Mouse (Mus musculus) spleen, adult 18-20 months (tissue): ENCODE measurements around the gene Tgfb1.
A peak's percentile ranks its signal among the peaks of the same experiment; 100 is the strongest.
"Not testable (repeated sequence)": the region's sequence is repeated elsewhere in the genome, so short reads cannot be mapped to it uniquely, and the experiment has no call there.

Source experiments
- DNase-seq, 2 experiments: peaks; one replicate each; pipeline ENCODE4 v3.0.0; 2022; ENCODE audit warnings: mixed read lengths in 2 of 2

The Tgfb1 gene

DNA sequence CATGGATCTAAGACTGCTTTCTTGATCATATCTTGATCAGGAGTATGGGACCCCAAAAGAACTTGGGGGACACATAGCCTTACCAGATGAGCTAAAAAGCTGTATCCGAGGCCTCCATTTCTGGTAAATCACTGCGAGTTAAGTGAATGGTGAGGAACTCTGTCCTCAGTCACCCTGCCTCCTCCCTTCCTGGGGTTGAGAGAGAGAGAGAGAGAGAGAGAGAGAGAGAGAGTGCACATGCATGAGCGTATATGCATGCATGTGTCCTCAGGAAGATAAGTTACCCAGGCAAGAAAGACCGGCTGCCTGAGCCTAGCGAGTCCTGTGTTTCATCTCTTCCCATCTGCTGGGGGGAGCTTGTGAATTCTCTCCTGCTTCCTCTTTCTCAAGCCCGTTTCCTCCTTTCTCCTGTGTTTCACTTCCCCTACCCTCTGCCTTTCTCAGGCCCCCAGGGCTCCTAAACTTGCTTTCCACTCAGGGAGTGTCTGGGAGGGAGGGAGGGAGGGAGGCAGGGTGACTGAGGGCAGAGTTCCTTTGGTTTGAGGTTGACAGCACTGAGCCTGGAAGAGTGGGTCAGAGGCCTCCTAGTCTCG lies 19.9 kb downstream of the Tgfb1 start:
- no peak for DNase-seq

DNA sequence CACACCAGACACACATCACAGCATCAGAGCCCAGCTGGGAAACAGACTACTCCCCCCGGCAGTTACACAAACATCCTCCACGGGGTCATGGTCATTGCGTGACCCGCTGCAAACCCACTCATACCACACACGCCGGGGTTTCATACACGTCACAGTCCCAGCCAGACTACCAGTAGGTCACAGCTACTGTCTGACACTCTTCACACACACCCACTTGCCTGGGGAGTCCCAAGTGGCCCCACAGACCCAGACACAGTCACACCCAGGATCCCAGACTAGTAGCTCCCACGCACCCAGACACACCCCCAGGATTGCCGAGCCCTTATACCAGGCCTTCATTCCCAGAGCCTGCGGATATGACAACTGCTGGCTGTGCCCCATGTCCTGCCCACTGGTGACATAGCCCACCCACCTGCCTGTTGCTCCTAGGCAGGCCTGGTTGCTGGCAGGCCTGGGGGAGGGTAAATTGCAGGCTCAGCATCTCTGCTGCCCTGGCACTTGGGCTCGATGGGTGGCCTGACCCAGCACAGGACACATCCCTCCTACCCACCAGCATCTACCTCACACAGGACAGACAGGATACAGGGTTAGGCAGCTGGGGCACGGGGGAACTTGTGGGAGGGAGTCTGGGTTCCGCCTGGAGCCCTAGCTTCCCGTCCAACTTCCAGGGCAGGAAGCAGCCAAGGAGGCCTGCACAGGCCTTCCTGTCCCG lies 20.9 kb downstream of the Tgfb1 start:
- no peak for DNase-seq

DNA sequence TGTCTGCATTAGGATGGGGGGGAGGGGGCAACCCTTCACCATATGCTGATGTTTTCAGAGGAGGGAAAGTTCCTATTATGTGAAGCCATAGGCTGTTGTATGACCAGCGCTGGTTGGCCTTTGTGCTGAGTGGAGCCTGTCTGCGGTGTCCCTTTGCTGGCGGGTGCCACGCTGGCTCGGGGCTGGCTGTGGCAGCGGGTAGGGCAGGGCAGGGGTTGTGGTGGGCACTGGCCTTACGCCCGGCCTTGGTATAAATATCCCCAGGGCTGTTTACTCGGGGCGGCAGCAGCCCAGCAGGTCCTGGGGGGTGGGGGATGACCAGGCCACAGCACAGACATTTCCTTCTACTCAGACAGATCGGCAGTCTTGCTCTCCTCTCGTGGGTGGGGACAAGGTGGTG lies 23.2 kb downstream of the Tgfb1 start:
- DNase-seq, result no peak

DNA sequence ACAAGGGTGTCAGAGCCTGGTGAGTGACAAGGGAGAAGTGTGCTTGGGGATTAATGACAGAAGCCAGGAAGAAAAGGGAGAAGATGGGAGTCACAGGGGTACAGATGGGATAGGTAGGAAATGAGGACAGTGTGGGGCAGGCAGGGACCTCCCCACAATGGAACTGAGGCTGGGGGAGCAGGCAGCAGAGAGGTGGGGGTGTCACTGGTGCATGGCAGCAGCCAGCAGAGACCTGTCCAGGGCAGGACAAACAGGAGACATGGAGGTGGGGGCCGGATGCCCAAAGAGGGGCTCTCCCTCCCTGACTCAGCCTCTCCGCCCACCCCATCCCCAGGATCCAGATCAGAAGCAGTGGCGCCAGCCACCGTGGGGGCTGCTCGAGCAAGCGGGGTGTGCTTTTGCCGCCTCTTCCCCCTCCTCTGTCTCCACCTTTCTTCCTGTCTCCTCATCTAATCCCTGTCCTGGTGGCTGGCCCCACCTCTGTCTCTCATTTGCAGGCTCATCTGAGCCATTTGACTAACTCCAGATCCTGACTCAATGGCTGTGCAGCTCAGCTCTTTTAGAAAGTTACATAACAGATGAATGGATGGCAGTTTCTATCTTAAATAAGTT lies 23.8 kb downstream of the Tgfb1 start:
- DNase-seq, result no peak

DNA sequence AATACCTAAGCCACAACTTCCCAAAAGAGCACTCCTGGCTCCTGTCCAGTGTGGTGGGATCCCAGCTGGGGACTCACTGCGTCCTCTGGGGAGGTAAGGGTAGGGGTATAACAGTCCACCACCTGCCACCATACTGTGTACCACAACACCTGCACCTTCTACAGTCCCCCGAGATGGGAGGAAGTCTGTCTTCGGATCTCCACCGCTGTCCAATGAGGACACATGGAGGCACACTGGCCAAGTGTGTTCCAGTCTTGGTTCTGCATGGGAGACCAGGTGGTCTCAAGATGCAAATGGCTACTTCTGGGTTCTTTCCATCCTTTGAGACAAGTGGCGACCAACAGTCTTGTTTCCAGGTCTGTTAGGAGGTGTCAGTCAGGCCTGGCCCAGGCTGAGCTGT lies 24.4 kb downstream of the Tgfb1 start:
- no peak for DNase-seq

DNA sequence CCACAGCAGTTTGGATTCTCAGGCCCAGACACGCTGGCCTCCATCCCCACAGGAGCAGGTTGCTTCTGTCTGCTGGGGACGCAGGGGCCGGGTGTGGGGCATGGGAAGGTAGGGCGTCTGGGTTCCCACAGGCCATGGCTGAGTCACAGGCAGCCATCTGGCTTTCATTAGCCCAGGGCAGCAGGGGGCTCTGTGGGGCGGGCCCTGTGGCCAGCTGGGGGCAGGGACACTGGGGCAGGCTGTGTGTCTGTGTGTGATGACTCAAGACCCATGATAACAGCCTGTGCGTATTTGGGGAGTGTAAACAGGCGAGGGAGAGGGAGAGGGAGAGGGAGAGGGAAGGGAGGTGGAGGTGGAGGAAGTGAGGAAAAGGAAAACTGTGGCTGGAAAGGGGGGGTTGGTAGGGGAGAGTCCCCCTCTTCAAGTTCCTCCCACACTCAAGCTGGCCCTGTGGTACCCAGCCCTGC lies 25.0 kb downstream of the Tgfb1 start:
- DNase-seq, result no peak

DNA sequence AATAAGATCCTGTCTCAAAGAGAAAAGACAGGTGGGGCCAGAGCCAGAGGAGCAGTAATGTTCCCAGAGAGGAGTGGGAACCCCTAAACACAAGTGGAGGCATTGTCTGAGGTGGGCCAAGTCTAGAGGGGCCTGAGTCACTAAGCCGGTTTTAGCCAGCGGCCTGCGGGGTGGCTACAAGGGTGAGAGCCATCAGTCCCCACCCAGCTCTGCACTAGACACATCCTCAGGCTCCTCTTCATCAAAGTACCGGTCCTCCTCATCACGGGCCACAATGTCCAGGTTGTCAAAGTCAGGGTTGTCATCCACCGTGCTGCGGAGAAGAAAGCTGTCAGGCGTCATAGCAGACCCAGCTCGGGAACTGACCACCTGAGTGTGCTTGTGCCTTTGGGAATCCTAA lies 26.0 kb downstream of the Tgfb1 start:
- DNase-seq, result no peak

DNA sequence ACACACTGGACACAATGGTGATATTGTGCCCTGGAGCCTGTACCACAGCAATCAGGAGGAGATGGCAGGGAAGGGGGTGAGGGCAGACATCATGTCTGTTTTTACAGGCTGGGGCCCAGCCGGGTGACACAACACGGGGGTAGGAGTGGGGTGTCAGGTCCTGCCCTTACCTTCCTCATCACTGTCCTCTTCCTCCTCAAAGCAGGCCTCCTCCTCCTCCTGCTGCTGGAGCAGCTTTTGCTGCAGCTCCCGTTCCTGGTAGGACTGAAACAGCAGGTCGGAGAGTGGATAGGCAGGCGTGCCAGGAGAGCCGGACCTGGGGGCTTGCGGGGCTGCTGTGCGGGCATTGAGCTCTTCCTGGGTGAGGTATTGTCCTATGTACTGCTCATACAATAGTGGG lies 27.8 kb downstream of the Tgfb1 start:
- DNase-seq, result no peak

DNA sequence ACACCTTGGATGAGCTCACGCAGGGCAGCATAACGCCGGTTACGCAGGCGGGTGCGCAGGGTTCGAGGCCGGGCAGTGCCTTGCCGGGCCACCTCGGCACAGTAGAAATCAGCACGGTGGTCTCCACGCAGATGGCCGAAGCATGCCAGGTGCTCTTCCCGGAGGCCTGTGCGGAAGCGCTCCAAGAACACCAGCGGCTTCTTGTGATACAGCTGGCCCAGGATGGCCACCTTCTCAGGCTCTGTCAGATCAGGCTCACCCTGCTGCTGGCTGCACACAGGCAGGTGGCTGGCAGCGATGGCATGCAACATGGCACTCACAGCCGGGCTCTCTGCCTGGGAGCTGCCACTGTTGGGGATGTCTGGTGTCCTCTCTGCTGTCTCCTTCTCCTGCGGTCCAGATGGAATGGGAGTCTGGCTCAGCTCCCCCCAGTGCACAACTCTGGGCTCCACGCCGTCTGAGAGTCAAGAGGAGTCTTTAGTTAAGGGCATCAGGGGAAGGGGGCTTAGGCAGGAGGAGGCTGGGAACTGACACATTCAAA lies 29.0 kb downstream of the Tgfb1 start:
- no peak for DNase-seq

DNA sequence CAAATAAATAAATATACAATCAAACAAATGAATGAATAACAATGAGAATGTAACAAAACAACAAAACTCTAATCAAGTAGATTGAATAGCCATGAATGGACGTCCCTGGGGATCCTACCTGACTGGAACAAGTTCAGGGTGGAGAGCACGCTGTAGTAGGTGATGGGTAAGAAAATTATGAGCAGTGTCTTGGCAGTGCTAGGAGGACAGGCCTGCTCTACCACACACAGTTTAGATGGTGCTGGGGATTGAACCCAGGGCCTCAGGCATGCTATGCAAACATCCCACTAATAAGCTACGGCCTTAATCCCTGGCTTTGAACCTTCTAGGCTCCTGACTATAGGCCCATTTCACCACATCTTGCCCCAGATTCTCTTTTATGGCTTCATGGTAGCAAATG lies 30.7 kb downstream of the Tgfb1 start:
- DNase-seq, result no peak

DNA sequence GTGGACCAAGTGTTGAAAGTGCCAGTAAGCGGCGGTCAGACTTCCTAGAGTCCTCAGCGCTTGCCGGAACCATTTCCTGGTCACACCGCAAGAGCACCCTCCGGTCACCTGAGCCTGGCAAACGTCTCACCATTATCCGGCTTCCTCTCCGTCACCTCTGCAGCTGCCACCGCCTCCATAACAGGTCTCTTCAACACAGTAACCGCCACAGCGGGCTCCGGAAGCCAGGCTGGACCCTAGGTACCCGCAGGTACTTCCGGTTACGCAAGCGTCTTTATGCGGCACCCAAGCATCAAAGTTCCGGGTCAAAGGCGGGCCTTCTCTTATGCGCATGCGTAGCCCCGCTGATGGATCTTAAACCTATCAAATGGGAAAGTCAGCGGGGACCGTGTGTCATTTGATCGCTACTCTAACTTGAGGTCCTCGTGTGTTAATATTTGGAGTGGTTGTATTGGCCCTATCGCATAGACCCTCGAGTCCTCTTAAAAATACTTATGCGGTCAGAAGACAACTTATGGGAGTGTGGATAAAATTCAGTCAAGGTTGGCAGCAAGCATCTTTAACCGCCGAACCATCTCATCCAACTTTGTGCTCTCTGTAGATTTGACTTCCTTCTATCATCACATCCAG lies 32.1 kb downstream of the Tgfb1 start, which contains the start of gene Ccdc97:
Gene Ccdc97, minus strand, starts transcription at position 301 of the 630 bp plus-strand sequence.
- peak; percentile 84 to 86 for DNase-seq

DNA sequence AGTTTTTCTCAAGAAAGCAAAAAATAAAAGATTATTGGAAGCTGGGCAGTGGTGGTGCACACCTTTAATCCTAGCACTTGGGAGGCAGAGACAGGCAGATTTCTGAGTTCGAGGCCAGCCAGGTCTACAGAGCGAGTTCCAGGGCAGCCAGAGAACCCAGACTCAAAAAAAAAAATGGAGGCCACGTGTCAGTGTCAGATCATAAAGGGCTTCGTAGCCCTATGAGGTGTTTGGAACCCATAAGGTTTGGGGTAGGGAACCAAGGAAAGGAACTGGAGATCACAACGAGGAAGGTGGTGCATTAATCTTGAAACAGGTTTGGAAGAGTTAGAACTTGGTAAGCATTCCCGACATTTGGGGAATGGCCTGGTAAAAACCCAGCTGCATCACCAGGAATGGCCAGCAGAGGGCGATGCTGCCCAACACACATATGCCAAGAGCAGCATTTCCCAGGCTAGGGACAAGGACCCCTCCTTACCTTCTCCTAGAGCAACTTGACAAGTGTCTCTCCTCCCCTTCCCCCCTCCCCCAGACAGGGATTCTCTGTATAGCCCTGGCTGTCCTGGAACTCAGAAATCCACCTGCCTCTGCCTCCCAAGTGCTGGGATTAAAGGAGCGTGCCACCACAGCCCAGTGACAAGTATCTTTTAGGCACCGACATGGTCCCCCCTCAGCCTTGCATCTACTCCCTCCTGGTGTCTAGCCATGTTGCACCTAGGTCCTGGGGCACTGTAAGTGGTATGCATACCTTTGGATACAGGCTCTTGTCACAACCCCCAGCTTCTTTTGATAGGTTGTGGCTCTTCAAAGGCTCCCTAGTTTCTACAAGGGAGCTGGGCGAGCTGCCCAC lies 33.2 kb downstream of the Tgfb1 start:
- DNase-seq, result peak; percentile 49 to 74

DNA sequence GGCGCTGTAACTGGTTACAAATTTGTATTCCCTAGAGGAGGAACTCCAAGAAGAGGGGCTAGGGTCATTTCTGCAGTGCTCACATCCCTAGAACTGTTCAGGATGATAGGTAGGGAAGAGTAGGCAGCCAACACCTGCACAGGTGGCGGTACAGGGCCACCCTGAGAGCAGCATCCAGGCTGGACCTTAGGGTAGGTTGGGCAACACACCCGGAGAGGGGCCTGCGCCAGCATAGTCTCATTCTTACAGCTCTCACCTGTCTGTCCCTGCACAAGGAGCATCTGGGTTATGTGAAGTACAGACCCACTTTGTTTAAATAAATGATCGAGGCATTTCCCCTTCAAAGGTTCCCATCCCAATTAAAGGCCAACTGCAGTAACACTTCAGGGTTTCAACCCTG lies 34.0 kb downstream of the Tgfb1 start:
- no peak for DNase-seq

DNA sequence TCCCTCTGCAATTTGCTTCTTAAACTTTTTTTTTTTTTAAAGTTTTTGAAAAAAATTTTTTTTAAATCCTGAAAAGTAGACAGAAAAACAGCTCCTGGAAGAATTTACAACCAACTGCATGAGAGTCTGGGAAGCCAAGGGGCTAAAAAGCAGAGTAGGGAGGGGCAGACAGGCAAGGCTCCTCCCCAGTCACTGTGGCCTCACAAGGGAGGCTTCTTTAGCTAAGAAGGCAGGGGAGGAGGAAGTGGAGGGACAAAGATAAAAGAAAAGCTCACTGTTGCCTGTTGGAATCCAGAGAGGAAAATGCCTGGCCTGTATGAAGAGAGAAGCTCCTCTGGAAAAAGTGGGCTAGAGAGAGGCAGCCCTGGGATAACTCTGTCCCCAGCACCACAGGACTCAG lies 35.0 kb downstream of the Tgfb1 start:
- not testable (repeated sequence) for DNase-seq

DNA sequence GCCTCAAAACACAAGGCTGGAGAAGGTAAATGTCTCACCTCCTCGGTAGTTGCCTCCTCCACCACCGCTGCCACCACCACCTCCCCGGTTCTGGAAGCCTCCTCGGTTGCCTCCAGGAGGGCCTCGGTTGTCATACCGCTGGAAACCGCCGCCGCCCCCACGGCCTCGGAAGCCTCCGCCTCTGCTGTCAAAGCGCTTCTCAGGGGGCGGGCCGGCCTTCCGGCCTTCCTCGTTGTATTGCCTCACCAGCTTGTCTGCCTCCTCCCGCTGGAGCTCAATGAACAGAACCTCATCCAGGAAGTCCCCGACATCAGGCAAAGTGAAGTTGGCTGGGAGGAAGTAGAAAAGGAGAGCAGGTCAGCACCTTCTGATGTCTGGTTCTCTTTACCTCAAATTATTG lies 39.1 kb downstream of the Tgfb1 start:
- no peak for DNase-seq

DNA sequence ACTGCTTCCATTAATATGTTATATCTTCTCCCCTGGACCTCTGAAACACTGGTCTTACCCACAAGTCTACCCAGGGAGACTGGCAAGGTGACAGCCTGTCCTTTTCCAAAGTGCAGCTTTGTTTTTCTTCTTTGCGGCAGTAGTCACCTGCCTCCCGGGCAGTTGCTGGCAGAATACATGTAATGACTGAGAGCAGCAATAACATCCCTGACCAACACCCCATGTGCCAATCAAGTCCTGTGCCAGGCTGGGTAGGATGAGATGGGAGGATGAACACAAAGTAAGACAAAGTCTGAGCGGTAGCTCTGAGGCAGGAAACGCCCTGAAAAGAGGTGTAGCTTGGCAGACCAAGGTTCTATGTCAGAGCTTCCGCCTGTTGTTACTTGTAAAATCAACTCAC lies 41.0 kb downstream of the Tgfb1 start:
- no peak for DNase-seq

DNA sequence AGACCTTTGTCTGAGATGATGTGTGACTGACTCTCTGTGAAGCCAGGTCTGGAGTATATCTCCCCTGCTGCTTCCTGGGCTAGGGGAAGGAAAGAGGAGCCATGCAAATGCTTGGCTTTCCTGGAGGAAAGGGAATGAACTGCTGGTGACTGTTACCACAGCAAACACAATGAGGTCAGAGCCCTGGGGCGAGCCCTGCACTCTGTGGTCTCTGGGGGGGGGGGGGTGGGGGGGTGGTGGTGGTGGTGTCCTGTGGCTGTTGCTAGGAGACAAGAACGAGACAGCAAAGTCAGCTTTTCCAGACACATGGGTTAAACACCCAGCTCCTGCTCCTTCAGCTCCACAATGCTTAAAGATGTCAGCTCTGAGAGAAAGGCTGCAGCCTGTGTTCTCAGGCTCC lies 42.6 kb downstream of the Tgfb1 start:
- DNase-seq, result no peak

DNA sequence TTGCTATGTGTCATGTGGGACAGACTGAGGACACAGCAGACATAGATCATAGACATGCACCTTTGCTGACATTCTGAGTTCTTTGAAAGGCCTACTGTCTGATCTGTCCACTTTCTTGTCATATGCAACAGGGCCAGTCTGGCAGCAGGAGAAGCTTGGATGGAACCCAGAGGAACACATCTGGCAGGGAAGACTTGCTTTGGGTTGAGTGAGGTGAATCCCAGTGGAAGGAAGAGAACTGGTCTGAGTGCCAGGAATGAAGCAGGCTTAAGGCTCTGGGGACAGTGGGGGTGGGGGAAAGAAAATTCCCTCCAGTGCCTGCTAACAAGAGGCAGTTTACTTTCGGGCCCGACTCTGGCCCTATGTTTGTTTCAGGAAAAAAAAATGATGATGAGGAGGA lies 43.1 kb downstream of the Tgfb1 start:
- DNase-seq, result no peak

DNA sequence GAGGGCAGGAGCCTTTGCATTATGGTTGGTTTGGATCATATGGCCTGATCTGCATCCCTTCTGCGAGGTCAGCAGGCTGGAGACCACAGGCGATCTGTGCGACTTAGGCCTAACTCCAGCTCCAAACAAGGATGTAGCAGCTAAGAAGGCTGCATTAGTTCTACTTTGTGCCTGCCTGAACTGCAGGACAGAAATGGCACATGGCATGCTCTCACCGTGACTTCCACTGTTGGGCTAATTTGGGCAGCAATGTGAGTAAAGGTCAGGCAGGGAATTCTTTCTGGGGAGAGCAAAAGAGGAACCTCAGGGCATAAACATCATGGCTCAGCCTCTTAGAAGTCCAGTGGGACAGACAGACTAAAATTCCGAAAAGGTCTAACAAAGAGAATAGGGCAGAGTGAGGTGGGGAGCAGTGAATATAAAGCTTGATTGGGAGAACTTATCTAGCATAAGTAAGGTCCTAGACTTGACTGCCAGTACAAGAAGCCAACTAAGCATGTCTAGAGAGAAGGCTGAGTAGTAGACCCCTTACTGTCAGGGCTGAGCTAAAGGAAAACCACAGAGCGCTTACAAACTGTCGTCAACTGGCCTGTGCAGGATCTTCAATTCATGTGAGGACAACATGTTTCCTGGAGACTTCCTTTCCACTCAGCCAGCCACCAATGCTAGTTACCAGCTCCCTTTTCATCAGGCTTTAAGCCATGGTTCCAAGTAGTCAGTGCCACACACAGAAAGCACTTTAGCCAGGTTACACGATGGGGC lies 44.7 kb downstream of the Tgfb1 start:
- DNase-seq, result no peak

DNA sequence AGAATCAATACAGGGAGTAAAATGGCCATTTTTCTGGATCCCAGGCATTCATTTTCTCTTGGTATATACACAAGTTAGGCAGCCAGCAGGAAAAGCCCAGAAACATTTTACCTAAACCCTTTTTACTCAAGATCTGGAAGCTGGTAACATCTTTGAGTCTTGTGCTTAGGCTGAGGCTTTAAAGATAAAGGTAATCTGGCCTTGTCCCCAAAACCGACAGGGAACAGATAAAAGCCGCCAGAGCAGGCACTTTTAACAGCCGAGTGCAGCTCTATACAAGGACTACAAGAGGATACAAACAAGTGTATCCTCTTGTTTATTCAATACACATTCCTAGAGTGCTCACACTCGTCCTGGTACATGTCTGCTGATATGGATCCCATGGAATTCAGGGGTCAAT lies 48.2 kb downstream of the Tgfb1 start:
- no peak for DNase-seq

DNA sequence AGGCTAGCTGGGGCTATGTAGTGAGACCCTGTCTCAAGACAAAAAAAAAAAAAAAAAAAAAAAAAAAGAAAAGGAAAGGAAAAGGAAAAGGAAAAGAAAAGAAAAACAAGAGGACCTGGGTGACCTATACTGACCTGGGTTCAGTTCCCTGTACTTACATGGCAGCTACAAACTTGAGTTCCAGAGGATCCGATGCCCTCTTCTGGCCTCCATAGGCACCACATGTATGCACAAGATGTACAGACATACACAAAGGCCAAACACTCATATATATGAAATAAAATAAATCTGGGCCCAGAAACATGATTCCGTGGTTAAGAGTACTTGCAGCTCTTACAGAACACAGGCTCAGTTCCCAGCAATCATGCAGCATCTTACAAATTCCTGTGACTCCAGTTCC lies 50.1 kb downstream of the Tgfb1 start:
- no peak for DNase-seq

DNA sequence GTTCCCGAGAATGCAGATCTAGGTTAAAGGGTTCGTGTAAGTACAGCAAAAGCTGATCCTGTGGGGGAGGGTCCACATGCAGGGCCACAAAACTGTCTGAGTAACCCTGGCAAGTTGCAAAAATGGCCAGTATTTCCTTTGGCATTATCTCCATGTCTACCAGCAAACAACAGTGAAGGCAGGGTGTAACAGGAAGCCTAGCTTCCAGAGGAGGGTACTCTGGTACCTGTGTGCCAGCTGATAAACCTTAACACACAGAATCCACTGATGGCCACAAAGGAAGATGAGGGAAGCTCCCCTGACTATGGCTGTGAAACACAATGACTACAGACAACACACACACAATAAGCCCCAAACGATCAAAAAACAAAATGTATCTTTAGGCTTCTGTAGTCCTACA lies 51.5 kb downstream of the Tgfb1 start:
- DNase-seq, result no peak
